Mouse (Mus musculus) liver, adult 2 months (tissue): ENCODE measurements around the gene Plekhb2.

ENCODE experiments used
- CTCF ChIP-seq: fragments of 200-500 bp; IDR thresholded peaks from 2 replicates; pipeline ENCODE4 v1.5.1; 2011; ENCODE audit warnings: low read depth, low read length, control low read depth
- POLR2A ChIP-seq: fragments of 200-500 bp; IDR thresholded peaks from 2 replicates; pipeline ENCODE4 v1.6.1; 2011; ENCODE audit warnings: low read length, control low read depth; ENCODE audit not compliant: insufficient read depth; ENCODE audit errors: extremely low read depth

DNA sequence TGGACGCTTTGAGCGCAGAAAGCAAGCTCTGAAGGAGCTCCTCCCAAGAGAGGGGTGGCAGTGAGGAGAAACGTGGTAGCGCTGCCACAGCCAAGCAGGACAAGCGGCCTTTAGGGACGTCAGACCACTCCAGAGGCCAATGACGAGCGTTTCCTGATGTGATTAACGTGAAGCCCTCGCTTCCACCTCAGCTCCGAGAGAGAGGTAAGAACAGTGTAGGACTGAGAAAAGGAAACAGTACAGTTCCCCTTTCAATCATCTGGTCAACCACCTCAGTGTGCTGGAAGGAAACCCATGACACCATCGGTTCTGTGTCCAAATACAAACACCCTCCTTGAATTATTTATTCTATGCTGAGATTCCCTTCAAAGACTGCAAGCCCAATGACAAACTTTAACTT, 10.5 kb upstream of the Plekhb2 start:
- TF ChIP-seq POLR2A (no peak), CTCF (no peak)
